Mouse (Mus musculus) liver, embryonic 12.5 days (tissue): ENCODE results near the gene Terb1. TPM values are rescaled to one million over a fixed set of nuclear protein-coding genes. Genes with fewer than 3 reads are reported as not detected.

Experiments
- ATAC-seq: fragments of 200-750 bp; cut with Nextera tagmentation; 2 replicates; pipeline ENCODE4 v1.8.0; 2017; ENCODE audit warnings: moderate number of reproducible peaks, mild to moderate bottlenecking, moderate library complexity
- H3K27ac ChIP-seq: fragments of 300-500 bp; sonication (generic); 2 replicates; pipeline ENCODE4 v1.5.1; 2016; ENCODE audit warnings: mild to moderate bottlenecking
- H3K27me3 ChIP-seq: fragments of 300-500 bp; sonication (generic); replicated peaks from 2 replicates; pipeline ENCODE4 v1.6.1; 2016; ENCODE audit warnings: mild to moderate bottlenecking, moderate library complexity
- H3K36me3 ChIP-seq: fragments of 300-500 bp; sonication (generic); 2 replicates; pipeline ENCODE4 v1.6.1; 2016; ENCODE audit warnings: mild to moderate bottlenecking, moderate library complexity
- H3K4me1 ChIP-seq: fragments of 300-500 bp; sonication (generic); 2 replicates; pipeline ENCODE4 v1.6.1; 2016
- H3K4me2 ChIP-seq: fragments of 300-500 bp; sonication (generic); 2 replicates; pipeline ENCODE4 v1.6.1; 2016; ENCODE audit warnings: mild to moderate bottlenecking, moderate library complexity
- H3K4me3 ChIP-seq: fragments of 300-500 bp; sonication (generic); 2 replicates; pipeline ENCODE4 v1.5.1; 2016; ENCODE audit warnings: mild to moderate bottlenecking, moderate library complexity
- H3K9ac ChIP-seq: fragments of 300-500 bp; sonication (generic); 2 replicates; pipeline ENCODE4 v1.6.1; 2016; ENCODE audit warnings: mild to moderate bottlenecking, moderate library complexity
- H3K9me3 ChIP-seq: fragments of 300-500 bp; sonication (generic); replicated peaks from 2 replicates; pipeline ENCODE4 v1.6.1; 2016; ENCODE audit warnings: mild to moderate bottlenecking, moderate library complexity
- WGBS: fragments of 180-500 bp; shearing (Covaris S2); methylation state at CpG from one replicate; pipeline ENCODE4 v1.1.7; 2016; ENCODE audit not compliant: insufficient replicate concordance; 5-methylcytosine and 5-hydroxymethylcytosine counted together
- polyA plus RNA-seq: library from polyadenylated mRNA; unstranded; fragments of >200 nt; fragmentation: Nextera tagmentation; extraction: Ambion mirVana; gene quantifications from 2 replicates; pipeline ENCODE4 v1.2.1, GENCODE M21; 2016

Terb1 gene
- polyA plus RNA-seq, 1 experiment from 2014 or later = 0.04 TPM

DNA sequence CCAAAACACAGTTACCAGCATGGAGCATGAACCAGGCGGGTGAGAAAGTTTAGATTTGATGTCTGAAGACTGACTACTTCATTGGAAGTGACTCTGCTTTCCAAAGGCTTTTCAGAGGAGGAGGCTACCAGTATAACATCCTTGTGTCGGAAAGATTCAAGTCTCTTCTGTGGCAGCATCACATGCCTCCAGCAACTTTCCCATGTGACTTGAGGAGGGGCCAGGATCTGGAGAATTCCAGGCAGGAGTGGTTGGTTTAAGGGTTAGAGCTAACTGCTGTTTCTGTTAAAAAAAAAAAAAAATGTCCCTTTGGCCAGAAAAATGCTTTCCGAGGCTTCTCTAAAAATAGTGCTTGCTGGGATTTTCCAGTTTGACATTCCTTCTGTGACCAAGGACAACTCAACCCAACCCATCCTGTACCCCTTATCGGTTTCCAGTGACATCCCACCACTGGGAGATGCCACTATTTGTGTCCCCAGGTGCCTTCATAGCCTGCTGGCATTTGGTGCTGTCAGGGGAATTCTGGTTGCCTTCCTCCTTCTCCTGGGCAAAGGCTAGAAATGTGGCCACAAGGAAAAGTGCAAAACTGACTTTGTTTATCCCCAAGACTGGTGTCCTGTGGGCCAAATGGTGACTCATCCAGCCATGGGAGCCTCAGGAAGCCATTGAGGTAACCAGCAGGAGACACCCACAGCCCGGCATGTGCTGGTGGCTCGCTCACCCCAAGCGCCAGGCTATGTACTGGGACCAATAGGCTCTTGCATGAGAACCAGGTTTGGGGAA, 101.2 kb downstream of the Terb1 start:
- no peak for ATAC-seq
- Histone ChIP-seq H3K36me3 (no peaks in the 10 kb centered on the region), H3K4me3 (no peak overlapping the region), H3K27ac (no peak overlapping the region), H3K9ac (no peak overlapping the region), H3K27me3 (0 out of 2 replicates have a peak, but pooled peaks cover 11% of the 10 kb centered on the region), H3K4me1 (no peaks in the 10 kb centered on the region), H3K9me3 (no peaks in the 10 kb centered on the region), H3K4me2 (no peak overlapping the region)
- 64% methylated on average over 7 of the region's 7 CpGs for WGBS

DNA sequence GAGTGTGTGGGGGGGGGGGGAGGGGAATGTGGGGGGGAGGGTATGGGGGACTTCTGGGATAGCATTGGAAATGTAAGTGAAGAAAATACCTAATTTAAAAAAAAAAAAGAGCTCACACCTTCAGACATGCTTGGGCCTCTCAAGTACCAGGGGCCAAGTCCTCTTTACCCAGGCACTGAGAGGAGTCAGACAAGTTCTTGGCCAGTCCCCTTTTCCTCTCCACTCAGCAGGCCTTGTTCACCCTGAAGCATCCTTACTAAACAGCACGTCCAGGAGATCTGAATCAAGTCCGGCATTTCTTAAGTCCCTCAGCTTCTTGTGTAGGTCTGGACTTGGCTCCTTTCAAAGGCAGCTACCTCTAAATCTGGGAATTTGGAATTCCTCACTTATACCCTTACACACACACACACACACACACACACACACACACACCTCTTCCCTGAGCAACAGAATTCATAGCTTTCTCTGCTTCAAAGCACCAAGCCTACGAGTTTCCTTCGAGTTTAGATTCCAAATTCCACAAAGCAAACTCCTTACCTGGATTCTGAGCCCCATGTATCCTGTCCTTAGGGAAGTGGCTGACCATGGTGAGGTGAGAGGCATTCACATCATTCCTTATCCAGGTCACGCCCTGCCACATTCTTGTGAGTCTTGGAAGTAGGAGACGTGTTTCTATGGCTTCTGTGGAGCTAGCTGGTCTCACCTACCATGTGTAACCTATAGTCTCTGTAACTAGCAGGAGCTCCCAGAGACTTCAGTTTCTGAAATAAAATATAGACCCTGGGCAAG, 103.2 kb downstream of the Terb1 start:
- no peaks in the 10 kb centered on the region for H3K4me1 ChIP-seq
- no peak overlapping the region for H3K9ac ChIP-seq
- no peaks in the 10 kb centered on the region for H3K36me3 ChIP-seq
- 62% methylated on average over 6 of the region's 6 CpGs for WGBS
- ATAC-seq = no peak
- H3K4me3 ChIP-seq = no peak overlapping the region
- H3K9me3 ChIP-seq = no peaks in the 10 kb centered on the region
- H3K27ac ChIP-seq = no peak overlapping the region
- H3K4me2 ChIP-seq = no peak overlapping the region
- H3K27me3 ChIP-seq = 0 out of 2 replicates have a peak, but pooled peaks cover 11% of the 10 kb centered on the region

DNA sequence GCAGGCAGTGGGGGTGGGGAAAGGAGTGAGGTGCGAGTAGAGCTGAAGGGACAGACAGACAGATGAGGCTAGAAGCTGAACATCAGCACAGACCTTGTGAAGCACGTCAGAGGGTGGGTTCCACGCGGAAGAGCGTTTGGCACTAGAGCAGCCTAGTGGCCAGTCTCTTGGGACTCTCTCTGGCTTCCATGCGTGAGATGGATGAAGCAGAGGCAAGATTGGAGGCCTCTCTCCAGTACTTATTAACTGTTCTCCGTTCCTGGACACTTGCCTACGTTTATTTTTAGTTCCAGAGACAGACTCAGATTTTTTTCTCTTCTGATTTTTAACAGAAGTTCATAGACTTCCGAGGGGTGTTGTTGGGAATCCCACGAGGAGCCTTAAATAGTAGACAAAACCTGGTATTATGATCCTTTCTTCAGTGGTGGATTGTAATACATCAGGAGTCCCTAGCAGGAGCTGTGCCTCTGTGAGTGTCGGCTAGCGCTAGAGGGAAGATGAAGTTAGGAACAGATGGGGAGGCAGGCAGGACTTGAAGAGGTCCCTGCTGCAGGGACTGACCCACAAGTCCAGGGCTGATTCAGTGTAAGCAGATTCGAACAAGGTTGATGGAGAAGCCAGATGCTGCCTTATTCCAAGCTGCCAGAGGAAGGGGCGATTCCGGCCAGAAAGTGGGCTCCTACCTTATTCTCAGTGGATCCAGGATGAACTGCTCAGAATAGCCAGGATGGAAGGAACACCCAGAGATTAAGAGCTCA, 104.1 kb downstream of the Terb1 start:
- Histone ChIP-seq H3K9me3 (no peaks in the 10 kb centered on the region), H3K36me3 (no peaks in the 10 kb centered on the region), H3K27ac (no peak overlapping the region), H3K4me2 (no peak overlapping the region), H3K9ac (no peak overlapping the region), H3K27me3 (peaks cover 11% of the 10 kb centered on the region; the same call in 1 of the 2 replicates), H3K4me1 (no peaks in the 10 kb centered on the region), H3K4me3 (no peak overlapping the region)
- no peak for ATAC-seq
- 63% methylated on average over 15 of the region's 15 CpGs for WGBS

DNA sequence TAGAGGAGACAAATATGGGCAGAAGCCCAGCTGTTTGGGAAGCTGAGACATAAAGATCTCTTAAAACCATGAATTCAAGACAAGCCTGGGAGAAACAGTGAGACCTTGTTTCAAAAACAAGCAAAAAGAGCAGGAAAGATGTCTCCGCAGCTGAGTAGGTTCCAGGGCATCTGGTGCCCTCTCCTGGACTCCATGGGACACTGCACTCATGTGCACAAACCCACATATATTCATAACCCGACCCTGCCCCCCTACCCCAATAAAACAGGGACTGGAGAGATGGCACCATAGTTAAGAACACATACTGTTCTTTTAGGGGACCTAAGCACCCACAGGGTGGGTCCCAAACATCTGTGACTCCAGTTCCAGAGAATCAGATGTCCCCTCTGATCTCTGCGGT, 106.1 kb downstream of the Terb1 start:
- ATAC-seq = no peak
- H3K4me2 ChIP-seq = no peak overlapping the region
- no peak overlapping the region for H3K27ac ChIP-seq
- H3K36me3 ChIP-seq = no peaks in the 10 kb centered on the region
- H3K4me1 ChIP-seq = no peaks in the 10 kb centered on the region
- no peak overlapping the region for H3K9ac ChIP-seq
- no peak overlapping the region for H3K4me3 ChIP-seq
- 59% methylated on average over 3 of the region's 3 CpGs for WGBS
- H3K9me3 ChIP-seq = no peaks in the 10 kb centered on the region
- no peaks in the 10 kb centered on the region; the same call in 1 of the 2 replicates for H3K27me3 ChIP-seq

Other genes with a start within 250 kb of the Terb1 start
- not detected in 2 replicates for gene Cmtm2a, start 216.7 kb downstream of the Terb1 start, polyA plus RNA-seq
- gene Gm45711, start 199.8 kb downstream of the Terb1 start, polyA plus RNA-seq = not detected in 2 replicates
- gene Cmtm1, start 199.8 kb downstream of the Terb1 start, polyA plus RNA-seq = not detected in 2 replicates
- not detected in 2 replicates for gene Gm11020, start 188.3 kb downstream of the Terb1 start, polyA plus RNA-seq
- not detected in 2 replicates for gene Cmtm2b, start 187.7 kb downstream of the Terb1 start, polyA plus RNA-seq
- 34.5 and 34.8 TPM in 2 replicates for gene Cmtm3, start 170.5 kb downstream of the Terb1 start, polyA plus RNA-seq
- gene Cmtm4, start 114.1 kb downstream of the Terb1 start, polyA plus RNA-seq = 0.67 and 0.68 TPM in 2 replicates
- 22.8 and 25.2 TPM in 2 replicates for gene Dync1li2, start 66.9 kb downstream of the Terb1 start, polyA plus RNA-seq
- gene Nae1, start 24.7 kb upstream of the Terb1 start, polyA plus RNA-seq = 47.5 and 48.8 TPM in 2 replicates
- 2.2 and 2.3 TPM in 2 replicates for gene Car7, start 24.8 kb upstream of the Terb1 start, polyA plus RNA-seq
- 5.8 and 6.0 TPM in 2 replicates for gene Pdp2, start 81.5 kb upstream of the Terb1 start, polyA plus RNA-seq
- gene Cdh16, start 114.5 kb upstream of the Terb1 start, polyA plus RNA-seq = 0.21 and 0.36 TPM in 2 replicates
- 0.79 and 1.2 TPM in 2 replicates for gene Rrad, start 121.4 kb upstream of the Terb1 start, polyA plus RNA-seq
- 71.8 and 74.7 TPM in 2 replicates for gene Ciao2b, start 132.1 kb upstream of the Terb1 start, polyA plus RNA-seq
- gene Ces2a, start 224.1 kb upstream of the Terb1 start, polyA plus RNA-seq = 2.7 and 3.7 TPM in 2 replicates